Mouse (Mus musculus) myocyte (in vitro differentiated cells): ENCODE data around the gene Klrk1.

Experiments used
- MAX ChIP-seq: IDR thresholded peaks from one replicate; pipeline ENCODE4 v1.6.1; 2011; ENCODE audit warnings: low read depth, mild to moderate bottlenecking, control low read depth
- SRF ChIP-seq: IDR thresholded peaks from one replicate; pipeline ENCODE4 v1.6.1; 2011; ENCODE audit warnings: low read depth; ENCODE audit not compliant: control insufficient read depth, insufficient read length

- TF ChIP-seq MAX (no peak), SRF (no peak)
Measured at GRCm38 (mm10) chr6:129591508-129591907, 32.2 kb downstream of the Klrk1 start, which contains the start of gene Klrd1.
